Mouse (Mus musculus) kidney, adult 8-10 months (tissue): ENCODE data around the gene Socs4.

Source experiments
- DNase-seq, 2 experiments: peaks; one replicate each; pipeline ENCODE4 v3.0.0; 2022

Socs4 gene

GRCm38 (mm10) chr14:47341811-47342291, 65.1 kb downstream of the Socs4 start:
- no peak for DNase-seq
